Mouse (Mus musculus) kidney, adult 2 months (tissue): ENCODE data around the gene Ephb3. TPM values are rescaled to one million over a fixed set of nuclear protein-coding genes. Genes with fewer than 3 reads are reported as not detected.

Experiments
- DNase-seq: peaks from one replicate; pipeline ENCODE4 v3.0.0; 2021
- H3K27ac ChIP-seq: fragments of 200-500 bp; 2 replicates; pipeline ENCODE4 v1.5.1; 2012; ENCODE audit warnings: low read depth, low read length, control low read depth, inconsistent platforms; ENCODE audit not compliant: insufficient read depth
- H3K27me3 ChIP-seq: fragments of 200-500 bp; replicated peaks from 2 replicates; pipeline ENCODE4 v1.6.1; 2012; ENCODE audit warnings: mild to moderate bottlenecking, moderate library complexity, low read length, inconsistent platforms; ENCODE audit not compliant: control insufficient read depth, insufficient read depth
- H3K36me3 ChIP-seq: fragments of 200-500 bp; 2 replicates; pipeline ENCODE4 v1.6.1; 2012; ENCODE audit warnings: mild to moderate bottlenecking, moderate library complexity, low read length, inconsistent platforms; ENCODE audit not compliant: control insufficient read depth, insufficient read depth
- H3K4me1 ChIP-seq: fragments of 200-500 bp; 2 replicates; pipeline ENCODE4 v1.6.1; 2011; ENCODE audit warnings: low read length; ENCODE audit not compliant: control insufficient read depth, insufficient read depth
- H3K4me3 ChIP-seq: fragments of 200-500 bp; 2 replicates; pipeline ENCODE4 v1.5.1; 2011; ENCODE audit warnings: mild to moderate bottlenecking, low read depth, low read length, control low read depth; ENCODE audit not compliant: insufficient read depth
- CTCF ChIP-seq: fragments of 200-500 bp; conservative IDR thresholded peaks from 2 replicates; pipeline ENCODE4 v1.5.1; 2011; ENCODE audit warnings: low read depth, mild to moderate bottlenecking, control low read depth, low read length, moderate library complexity, mixed read lengths; ENCODE audit not compliant: insufficient read depth, insufficient read length
- POLR2A ChIP-seq: fragments of 200-500 bp; IDR thresholded peaks from one replicate; pipeline ENCODE4 v1.6.1; 2011; ENCODE audit warnings: low read depth, low read length, control low read depth
- WGBS: fragments of 180-500 bp; shearing (Covaris S2); methylation state at CpG from one replicate; pipeline ENCODE4 v1.1.7; 2018; 5-methylcytosine and 5-hydroxymethylcytosine counted together
- polyA plus RNA-seq: library from polyadenylated mRNA; depleted of rRNA; stranded (reverse); fragments of >200 nt; gene quantifications from 2 replicates; pipeline ENCODE4 v1.2.3, GENCODE M21; 2012

The Ephb3 gene
- polyA plus RNA-seq, 1 experiment: 5.5 TPM

- DNase-seq: no peak
- 64% methylated on average over 6 of the region's 6 CpGs for WGBS
- Histone ChIP-seq H3K4me3 (no peak overlapping the region), H3K4me1 (no peaks in the 10 kb centered on the region), H3K36me3 (no peaks in the 10 kb centered on the region), H3K27ac (no peak overlapping the region), H3K27me3 (no peaks in the 10 kb centered on the region)
- TF ChIP-seq CTCF (no peak), POLR2A (no peak)
These were observed 22.1 kb downstream of the Ephb3 start for GRCm38 (mm10) chr16:21226629-21227028.

- peak; percentile 80 for DNase-seq
- Histone ChIP-seq H3K27ac (no peak overlapping the region), H3K4me1 (0 out of 2 replicates have a peak, but pooled peaks cover 4% of the 10 kb centered on the region), H3K27me3 (no peaks in the 10 kb centered on the region), H3K36me3 (no peaks in the 10 kb centered on the region), H3K4me3 (no peak overlapping the region)
- WGBS: 52% methylated on average over 8 of the region's 8 CpGs
- no peak for TF ChIP-seq CTCF
These were observed 30.6 kb downstream of the Ephb3 start for GRCm38 (mm10) chr16:21235135-21235534.

- Histone ChIP-seq H3K4me3 (no peak overlapping the region), H3K27ac (no peak overlapping the region), H3K4me1 (0 out of 2 replicates have a peak, but pooled peaks cover 4% of the 10 kb centered on the region), H3K36me3 (no peaks in the 10 kb centered on the region), H3K27me3 (no peaks in the 10 kb centered on the region)
- WGBS: 31% methylated on average over 5 of the region's 5 CpGs
- TF ChIP-seq POLR2A (no peak), CTCF (no peak)
- peak; percentile 27 for DNase-seq
These were observed 34.2 kb downstream of the Ephb3 start for GRCm38 (mm10) chr16:21238722-21239121.

- no peaks in the 10 kb centered on the region for H3K27me3 ChIP-seq
- no peaks in the 10 kb centered on the region for H3K36me3 ChIP-seq
- H3K27ac ChIP-seq: no peak overlapping the region
- DNase-seq: no peak
- 94% methylated on average over 3 of the region's 3 CpGs for WGBS
- H3K4me3 ChIP-seq: no peak overlapping the region
- TF ChIP-seq POLR2A (no peak), CTCF (no peak)
- 0 out of 2 replicates have a peak, but pooled peaks cover 4% of the 10 kb centered on the region for H3K4me1 ChIP-seq
These were observed 36.0 kb downstream of the Ephb3 start for GRCm38 (mm10) chr16:21240547-21240946.

GRCm38 (mm10) chr16:21241030-21241429 lies 36.5 kb downstream of the Ephb3 start:
- Histone ChIP-seq H3K27me3 (no peaks in the 10 kb centered on the region), H3K27ac (no peak overlapping the region), H3K4me3 (no peak overlapping the region), H3K36me3 (no peaks in the 10 kb centered on the region), H3K4me1 (0 out of 2 replicates have a peak, but pooled peaks cover 4% of the 10 kb centered on the region)
- TF ChIP-seq POLR2A (no peak), CTCF (no peak)
- no peak for DNase-seq

GRCm38 (mm10) chr16:21242946-21243345 lies 38.4 kb downstream of the Ephb3 start:
- 0 out of 2 replicates have a peak, but pooled peaks cover 4% of the 10 kb centered on the region for H3K4me1 ChIP-seq
- DNase-seq: no peak
- no peak for TF ChIP-seq CTCF
- TF ChIP-seq POLR2A: no peak
- H3K36me3 ChIP-seq: no peaks in the 10 kb centered on the region
- no peak overlapping the region for H3K27ac ChIP-seq
- no peaks in the 10 kb centered on the region for H3K27me3 ChIP-seq
- H3K4me3 ChIP-seq: no peak overlapping the region
- WGBS: 80% methylated on average over 8 of the region's 8 CpGs

GRCm38 (mm10) chr16:21244803-21245202 lies 40.2 kb downstream of the Ephb3 start:
- no peak for DNase-seq
- WGBS: 89% methylated on average over 3 of the region's 3 CpGs
- no peaks in the 10 kb centered on the region for H3K36me3 ChIP-seq
- H3K27ac ChIP-seq: no peak overlapping the region
- 0 out of 2 replicates have a peak, but pooled peaks cover 3% of the 10 kb centered on the region for H3K4me1 ChIP-seq
- TF ChIP-seq CTCF (no peak), POLR2A (no peak)
- H3K4me3 ChIP-seq: no peak overlapping the region
- H3K27me3 ChIP-seq: no peaks in the 10 kb centered on the region

GRCm38 (mm10) chr16:21245387-21245786 lies 40.8 kb downstream of the Ephb3 start:
- TF ChIP-seq CTCF: no peak
- no peak for TF ChIP-seq POLR2A

More at GRCm38 (mm10) chr16:21245387-21245786, 40.8 kb downstream of the Ephb3 start:
- Histone ChIP-seq H3K27ac (no peak overlapping the region), H3K36me3 (no peaks in the 10 kb centered on the region), H3K4me1 (0 out of 2 replicates have a peak, but pooled peaks cover 3% of the 10 kb centered on the region), H3K27me3 (no peaks in the 10 kb centered on the region), H3K4me3 (no peak overlapping the region)
- 38% methylated on average over 7 of the region's 7 CpGs for WGBS
- no peak for DNase-seq
